Mouse (Mus musculus): ENCODE data around the gene Lipk. TPM values are rescaled to one million over a fixed set of nuclear protein-coding genes. Genes with fewer than 3 reads are reported as not detected.

Lipk gene
- polyA plus RNA-seq (2012; rRNA removed), result 0.12 TPM in 1 of 2 replicates, not detected in the other

DNA sequence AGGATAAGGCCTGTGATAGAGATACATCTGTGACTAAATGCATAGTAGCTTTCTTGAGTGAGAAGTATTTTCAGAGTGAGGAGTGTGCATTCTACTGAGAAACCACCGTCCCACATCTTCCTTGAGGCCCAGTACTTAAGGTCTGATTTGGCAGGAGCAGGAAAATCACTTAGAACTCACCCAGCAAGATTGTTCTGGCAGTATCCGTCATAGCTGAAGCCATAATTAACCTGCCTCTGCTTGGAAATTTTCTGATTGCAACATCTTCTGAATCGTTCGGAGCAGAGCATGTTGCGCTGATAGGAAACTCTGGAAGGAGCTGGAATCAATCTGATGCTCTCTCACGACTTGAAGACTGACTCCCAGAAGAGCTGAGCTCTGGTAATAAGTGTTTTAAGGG lies at the start of gene Lipk:
Lipk (plus strand) TSS at position 289 of the 400 bp plus-strand sequence.
- no peak within 1 kb of the TSS for H3K27ac ChIP-seq (ENCODE audit: insufficient read depth, low read length)
- H3K27me3 ChIP-seq (ENCODE audit: control insufficient read depth, insufficient read depth, low read length), result no peaks in the 10 kb centered on the region
- no peaks in the 10 kb centered on the region for H3K4me1 ChIP-seq (ENCODE audit: control insufficient read depth, insufficient read depth, insufficient read length)
- TF ChIP-seq POLR2A (IDR thresholded peaks at IDR 0.05; ENCODE audit: low read depth, low read length) (no peak), CTCF (IDR thresholded peaks at IDR 0.05; ENCODE audit: extremely low read depth, insufficient read depth, insufficient read length, insufficient replicate concordance) (no peak)
- H3K4me3 ChIP-seq (ENCODE audit: extremely low read depth, insufficient read depth, insufficient read length), result no peak within 1 kb of the TSS
- H3K36me3 ChIP-seq (ENCODE audit: control insufficient read depth, insufficient read depth, low read length), result no peaks in the 10 kb centered on the region
- 85% methylated on average over 6 of the region's 6 CpGs for WGBS
- DNase-seq (ENCODE audit: low read depth in 1 of 2, low spot score in 2 of 2), result no peak

DNA sequence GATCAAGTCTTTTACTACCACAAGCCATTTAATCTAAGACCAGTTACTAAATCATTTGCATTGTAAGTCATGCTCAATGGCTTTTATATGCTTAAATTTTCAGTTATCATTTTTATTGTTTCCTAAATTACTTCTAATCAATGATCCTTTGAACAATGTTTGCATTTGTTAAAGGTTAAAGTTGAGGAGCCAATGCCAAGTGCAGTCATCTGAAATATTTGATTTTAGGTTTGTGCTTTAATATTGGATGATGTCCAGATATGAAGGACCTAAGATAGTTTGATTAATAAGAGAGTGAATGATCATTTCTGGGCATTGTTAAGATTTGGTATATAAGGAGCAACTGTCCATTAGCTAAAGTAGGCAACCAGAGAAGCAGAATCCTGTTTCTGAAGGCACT lies 47.2 kb upstream of the Lipk start, which contains the start of gene Lipf:
Lipf (plus strand) TSS at position 301 of the 400 bp plus-strand sequence.
- no peaks in the 10 kb centered on the region for H3K27me3 ChIP-seq (ENCODE audit: control insufficient read depth, insufficient read depth, low read length)
- no peaks in the 10 kb centered on the region for H3K36me3 ChIP-seq (ENCODE audit: control insufficient read depth, insufficient read depth, low read length)
- DNase-seq (ENCODE audit: low read depth in 1 of 2, low spot score in 2 of 2), result no peak
- H3K4me1 ChIP-seq (ENCODE audit: control insufficient read depth, insufficient read depth, insufficient read length), result no peaks in the 10 kb centered on the region
- no peak within 1 kb of the TSS for H3K4me3 ChIP-seq (ENCODE audit: extremely low read depth, insufficient read depth, insufficient read length)
- H3K27ac ChIP-seq (ENCODE audit: insufficient read depth, low read length), result no peak within 1 kb of the TSS
- TF ChIP-seq POLR2A (IDR thresholded peaks at IDR 0.05; ENCODE audit: low read depth, low read length) (no peak), CTCF (IDR thresholded peaks at IDR 0.05; ENCODE audit: extremely low read depth, insufficient read depth, insufficient read length, insufficient replicate concordance) (no peak)

DNA sequence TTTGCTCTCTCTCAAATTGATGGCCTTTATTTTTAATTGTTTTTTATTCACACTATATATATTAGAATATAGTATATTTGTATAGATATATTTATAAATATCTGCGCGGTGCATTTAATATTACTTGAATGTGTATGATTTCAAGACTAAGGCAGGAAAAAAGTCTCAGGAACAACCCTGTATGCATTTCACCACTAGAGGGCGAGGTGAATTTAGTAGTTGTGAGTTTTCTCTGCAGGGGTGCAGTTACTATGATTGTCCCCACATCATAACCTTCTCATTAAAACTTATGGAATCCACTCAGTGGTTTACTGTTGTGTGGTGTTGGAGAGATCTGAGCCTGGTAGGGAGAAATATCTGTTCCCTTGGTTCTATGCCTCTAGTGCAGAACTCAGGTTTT lies 29.1 kb upstream of the Lipk start:
- no peaks in the 10 kb centered on the region for H3K4me1 ChIP-seq (ENCODE audit: control insufficient read depth, insufficient read depth, insufficient read length)
- no peaks in the 10 kb centered on the region for H3K27me3 ChIP-seq (ENCODE audit: control insufficient read depth, insufficient read depth, low read length)
- WGBS, result 43% methylated on average over 3 of the region's 3 CpGs
- H3K36me3 ChIP-seq (ENCODE audit: control insufficient read depth, insufficient read depth, low read length), result no peaks in the 10 kb centered on the region
- no peak overlapping the region for H3K4me3 ChIP-seq (ENCODE audit: extremely low read depth, insufficient read depth, insufficient read length)
- TF ChIP-seq POLR2A (IDR thresholded peaks at IDR 0.05; ENCODE audit: low read depth, low read length) (no peak), CTCF (IDR thresholded peaks at IDR 0.05; ENCODE audit: extremely low read depth, insufficient read depth, insufficient read length, insufficient replicate concordance) (no peak)
- H3K27ac ChIP-seq (ENCODE audit: insufficient read depth, low read length), result no peak overlapping the region
- DNase-seq (ENCODE audit: low read depth in 1 of 2, low spot score in 2 of 2), result no peak

DNA sequence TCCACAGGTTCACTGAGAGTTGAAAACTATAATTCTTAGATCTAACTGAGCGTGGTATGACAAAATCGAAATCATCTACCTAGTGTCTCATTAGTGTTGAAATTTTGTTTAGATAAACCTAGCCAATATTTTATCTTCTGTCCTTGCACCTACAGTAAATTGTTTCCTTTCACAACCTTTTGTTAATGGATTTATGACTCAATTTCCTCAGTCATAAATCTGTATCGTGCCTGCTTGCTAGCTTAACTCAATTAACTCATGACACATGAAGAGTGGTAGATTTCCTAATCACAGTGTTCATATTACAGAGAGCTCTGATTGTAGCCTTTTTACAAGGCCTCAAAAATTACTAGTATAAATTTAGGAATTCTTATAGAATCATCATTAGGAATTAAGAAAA lies 25.0 kb upstream of the Lipk start:
- no peak for DNase-seq (ENCODE audit: low read depth in 1 of 2, low spot score in 2 of 2)
- no peaks in the 10 kb centered on the region for H3K27me3 ChIP-seq (ENCODE audit: control insufficient read depth, insufficient read depth, low read length)
- TF ChIP-seq POLR2A (IDR thresholded peaks at IDR 0.05; ENCODE audit: low read depth, low read length) (no peak), CTCF (IDR thresholded peaks at IDR 0.05; ENCODE audit: extremely low read depth, insufficient read depth, insufficient read length, insufficient replicate concordance) (no peak)
- H3K4me1 ChIP-seq (ENCODE audit: control insufficient read depth, insufficient read depth, insufficient read length), result no peaks in the 10 kb centered on the region
- no peaks in the 10 kb centered on the region for H3K36me3 ChIP-seq (ENCODE audit: control insufficient read depth, insufficient read depth, low read length)
- no peak overlapping the region for H3K4me3 ChIP-seq (ENCODE audit: extremely low read depth, insufficient read depth, insufficient read length)
- WGBS, result 71% methylated on average over 3 of the region's 3 CpGs
- H3K27ac ChIP-seq (ENCODE audit: insufficient read depth, low read length), result no peak overlapping the region

DNA sequence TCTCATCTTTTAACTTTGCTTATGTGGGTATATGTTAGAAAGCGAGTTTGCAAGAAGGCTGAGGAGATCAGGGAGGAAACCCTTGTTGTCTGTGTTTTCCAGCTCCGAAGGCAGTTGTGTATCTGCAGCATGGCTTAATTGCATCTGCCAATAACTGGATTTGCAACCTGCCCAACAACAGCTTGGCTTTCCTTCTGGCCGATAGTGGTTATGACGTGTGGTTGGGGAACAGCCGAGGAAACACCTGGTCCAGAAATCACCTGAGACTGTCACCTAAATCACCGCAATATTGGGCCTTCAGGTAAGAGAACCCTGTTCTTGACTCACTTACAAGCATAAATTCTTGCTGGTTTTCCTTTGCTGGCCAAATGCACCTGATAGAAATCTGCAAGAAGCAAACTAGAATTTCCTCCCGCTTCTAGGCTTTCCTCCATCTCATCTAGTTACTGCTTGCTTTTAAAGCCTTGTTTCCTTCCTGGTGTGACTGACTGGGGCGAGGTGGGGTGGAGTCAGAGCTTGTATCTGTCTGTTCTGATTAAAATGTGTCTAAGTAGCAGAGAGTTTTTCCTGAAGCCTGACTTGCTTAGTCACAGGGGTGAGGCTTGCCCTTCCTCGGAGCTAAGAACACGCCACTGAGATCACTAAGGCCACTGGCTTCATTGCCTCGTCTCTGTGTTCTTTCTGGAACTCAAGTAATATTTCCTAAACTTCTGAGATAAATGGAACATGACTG lies 13.5 kb downstream of the Lipk start:
- Histone ChIP-seq H3K4me3 (ENCODE audit: extremely low read depth, insufficient read depth, insufficient read length) (no peak overlapping the region), H3K27me3 (ENCODE audit: control insufficient read depth, insufficient read depth, low read length) (no peaks in the 10 kb centered on the region), H3K27ac (ENCODE audit: insufficient read depth, low read length) (no peak overlapping the region), H3K36me3 (ENCODE audit: control insufficient read depth, insufficient read depth, low read length) (no peaks in the 10 kb centered on the region), H3K4me1 (ENCODE audit: control insufficient read depth, insufficient read depth, insufficient read length) (no peaks in the 10 kb centered on the region)
- DNase-seq (ENCODE audit: low read depth in 1 of 2, low spot score in 2 of 2), result no peak
- TF ChIP-seq POLR2A (IDR thresholded peaks at IDR 0.05; ENCODE audit: low read depth, low read length) (no peak), CTCF (IDR thresholded peaks at IDR 0.05; ENCODE audit: extremely low read depth, insufficient read depth, insufficient read length, insufficient replicate concordance) (no peak)
- WGBS, result 42% methylated on average over 11 of the region's 11 CpGs

GRCm38 (mm10) chr19:34022759-34023158 lies 14.7 kb downstream of the Lipk start:
- no peak for DNase-seq (ENCODE audit: low read depth in 1 of 2, low spot score in 2 of 2)
- Histone ChIP-seq H3K27ac (ENCODE audit: insufficient read depth, low read length) (no peak overlapping the region), H3K27me3 (ENCODE audit: control insufficient read depth, insufficient read depth, low read length) (no peaks in the 10 kb centered on the region), H3K4me3 (ENCODE audit: extremely low read depth, insufficient read depth, insufficient read length) (no peak overlapping the region), H3K4me1 (ENCODE audit: control insufficient read depth, insufficient read depth, insufficient read length) (no peaks in the 10 kb centered on the region), H3K36me3 (ENCODE audit: control insufficient read depth, insufficient read depth, low read length) (no peaks in the 10 kb centered on the region)
- no peak for TF ChIP-seq CTCF (IDR thresholded peaks at IDR 0.05; ENCODE audit: extremely low read depth, insufficient read depth, insufficient read length, insufficient replicate concordance)
- TF ChIP-seq POLR2A (IDR thresholded peaks at IDR 0.05; ENCODE audit: low read depth, low read length), result no peak
- 40% methylated on average over 3 of the region's 3 CpGs for WGBS

- no peak for DNase-seq (ENCODE audit: low read depth in 1 of 2, low spot score in 2 of 2)
- Histone ChIP-seq H3K4me1 (ENCODE audit: control insufficient read depth, insufficient read depth, insufficient read length) (no peaks in the 10 kb centered on the region), H3K4me3 (ENCODE audit: extremely low read depth, insufficient read depth, insufficient read length) (no peak overlapping the region), H3K27me3 (ENCODE audit: control insufficient read depth, insufficient read depth, low read length) (no peaks in the 10 kb centered on the region), H3K27ac (ENCODE audit: insufficient read depth, low read length) (no peak overlapping the region), H3K36me3 (ENCODE audit: control insufficient read depth, insufficient read depth, low read length) (no peaks in the 10 kb centered on the region)
- no peak for TF ChIP-seq CTCF (IDR thresholded peaks at IDR 0.05; ENCODE audit: extremely low read depth, insufficient read depth, insufficient read length, insufficient replicate concordance)
- no peak for TF ChIP-seq POLR2A (IDR thresholded peaks at IDR 0.05; ENCODE audit: low read depth, low read length)
- WGBS, result 75% methylated on average over 1 of the region's 1 CpGs
Observed at GRCm38 (mm10) chr19:34039731-34040130, 31.6 kb downstream of the Lipk start.

All from spleen, adult 2 months (tissue).